Mouse (Mus musculus) heart, embryonic 10.5 days (tissue): Measurements from ENCODE around the gene Gm42688. TPM values are rescaled to one million over a fixed set of nuclear protein-coding genes. Genes with fewer than 3 reads are reported as not detected.
A peak's percentile ranks its signal among the peaks of the same experiment; 100 is the strongest.

Experiments
- DNase-seq: peaks from one replicate; pipeline ENCODE4 v3.0.0-alpha.2; 2017; ENCODE audit warnings: low spot score
- H3K27ac ChIP-seq: fragments of 300-500 bp; sonication (generic); 2 replicates; pipeline ENCODE4 v1.5.1; 2016; ENCODE audit warnings: mild to moderate bottlenecking
- H3K27me3 ChIP-seq: fragments of 300-500 bp; sonication (generic); 2 replicates; pipeline ENCODE4 v1.6.1; 2016; ENCODE audit warnings: mild to moderate bottlenecking; ENCODE audit not compliant: poor library complexity, insufficient read depth, severe bottlenecking
- H3K36me3 ChIP-seq: fragments of 300-500 bp; sonication (generic); 2 replicates; pipeline ENCODE4 v1.6.1; 2016; ENCODE audit warnings: mild to moderate bottlenecking, moderate library complexity
- H3K4me1 ChIP-seq: fragments of 300-500 bp; sonication (generic); 2 replicates; pipeline ENCODE4 v1.6.1; 2016; ENCODE audit warnings: mild to moderate bottlenecking
- H3K4me3 ChIP-seq: fragments of 300-500 bp; sonication (generic); 2 replicates; pipeline ENCODE4 v1.5.1; 2016; ENCODE audit warnings: mild to moderate bottlenecking, moderate library complexity
- H3K9me3 ChIP-seq: fragments of 300-500 bp; sonication (generic); 2 replicates; pipeline ENCODE4 v1.6.1; 2016; ENCODE audit warnings: mild to moderate bottlenecking, moderate library complexity
- WGBS: fragments of 180-500 bp; shearing (Covaris S2); methylation state at CpG from one replicate; pipeline ENCODE4 v1.1.7; 2016; 5-methylcytosine and 5-hydroxymethylcytosine counted together
- polyA plus RNA-seq: library from polyadenylated mRNA; unstranded; fragments of >200 nt; fragmentation: Nextera tagmentation; extraction: Ambion mirVana; gene quantifications from 2 replicates; pipeline ENCODE4 v1.2.1, GENCODE M21; 2016

Gene Gm42688
- polyA plus RNA-seq, 1 experiment from 2014 or later: 2.0 TPM

GRCm38 (mm10) chr6:83092416-83093127, 8.8 kb upstream of the Gm42688 start:
- H3K27me3 ChIP-seq: peaks cover 54% of the 10 kb centered on the region
- WGBS: 33% methylated on average over 6 of the region's 6 CpGs
- H3K27ac ChIP-seq: no peak overlapping the region
- H3K9me3 ChIP-seq: no peaks in the 10 kb centered on the region
- no peaks in the 10 kb centered on the region for H3K36me3 ChIP-seq
- peaks cover 12% of the 10 kb centered on the region for H3K4me1 ChIP-seq
- no peak for DNase-seq
- no peak overlapping the region for H3K4me3 ChIP-seq

DNA sequence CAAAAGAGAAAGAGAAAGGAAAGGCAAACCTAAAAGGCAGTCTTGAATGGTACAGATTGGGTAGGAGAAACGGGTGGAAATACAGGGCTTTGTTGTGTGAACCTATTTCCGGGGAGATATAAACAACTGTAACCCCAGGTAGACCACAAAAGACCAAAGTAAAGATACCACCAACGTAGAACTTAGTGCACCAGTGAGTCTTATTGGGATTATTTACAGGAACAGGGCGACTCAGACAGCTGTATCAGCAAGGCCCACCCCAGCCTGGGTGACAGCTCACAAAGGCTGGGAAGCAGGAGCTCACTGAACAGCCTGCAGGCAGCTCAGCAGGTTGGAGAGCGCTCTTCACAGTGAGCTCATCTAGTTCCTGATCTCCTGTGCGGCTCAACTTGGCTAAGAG, 5.4 kb upstream of the Gm42688 start:
- H3K4me3 ChIP-seq: no peak overlapping the region
- 43% methylated on average over 6 of the region's 6 CpGs for WGBS
- DNase-seq: no peak
- H3K4me1 ChIP-seq: peaks cover 3% of the 10 kb centered on the region; the same call in 1 of the 2 replicates
- no peak overlapping the region for H3K27ac ChIP-seq
- H3K36me3 ChIP-seq: no peaks in the 10 kb centered on the region
- peaks cover 37% of the 10 kb centered on the region; the same call in 1 of the 2 replicates for H3K27me3 ChIP-seq
- H3K9me3 ChIP-seq: no peaks in the 10 kb centered on the region

GRCm38 (mm10) chr6:83098411-83098810, 3.0 kb upstream of the Gm42688 start:
- WGBS: 79% methylated on average over 2 of the region's 2 CpGs
- DNase-seq: no peak
- H3K27ac ChIP-seq: no peak overlapping the region
- peaks cover 23% of the 10 kb centered on the region for H3K4me1 ChIP-seq
- H3K27me3 ChIP-seq: peaks cover 38% of the 10 kb centered on the region; the same call in 1 of the 2 replicates
- H3K4me3 ChIP-seq: no peak overlapping the region
- no peaks in the 10 kb centered on the region for H3K36me3 ChIP-seq
- H3K9me3 ChIP-seq: no peaks in the 10 kb centered on the region

DNA sequence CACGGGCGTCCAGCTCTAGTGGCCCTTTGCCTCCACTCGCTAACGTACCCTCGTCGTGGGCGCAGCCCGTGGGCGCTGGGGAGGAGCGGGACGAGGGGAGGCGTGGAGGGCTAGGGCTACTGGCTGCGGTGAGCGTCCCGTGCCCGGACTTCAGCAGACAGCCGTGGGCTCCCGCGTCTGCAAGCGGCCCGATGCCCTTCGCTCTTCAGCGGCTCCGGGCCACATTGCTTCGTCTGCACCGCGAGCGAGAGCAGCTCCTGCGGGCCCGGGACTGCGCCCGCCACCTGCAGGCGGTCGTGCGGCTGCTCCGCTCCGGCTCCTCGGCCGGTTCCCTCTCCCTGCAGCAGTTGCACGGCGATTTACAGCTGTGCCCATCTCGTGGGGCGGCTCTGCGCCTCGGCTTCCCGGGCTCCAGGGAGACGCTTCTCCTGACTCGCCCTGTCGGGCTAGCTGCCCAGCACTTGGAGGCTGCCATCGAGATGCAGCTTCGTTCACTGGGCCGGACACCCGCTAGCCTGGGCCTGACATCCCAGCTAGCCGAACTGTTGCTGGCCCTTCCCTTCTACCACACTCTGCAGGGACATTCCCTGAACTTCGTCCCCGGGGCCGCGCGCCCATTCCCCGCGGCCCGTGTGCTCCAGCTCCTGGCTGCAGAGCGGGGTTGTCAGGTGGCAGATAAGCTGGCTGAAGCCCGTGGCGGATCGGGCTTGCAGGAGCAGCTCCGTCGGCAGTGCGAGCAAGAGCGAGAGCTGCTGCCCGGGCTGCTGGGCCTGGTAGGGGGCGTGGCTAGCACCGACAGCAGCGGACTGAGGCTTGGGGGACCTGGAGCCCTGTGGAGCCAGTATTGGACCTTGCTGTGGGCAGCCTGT, 505 bp downstream of the Gm42688 start:
- H3K27me3 ChIP-seq: peaks cover 20% of the 10 kb centered on the region; the same call in 1 of the 2 replicates
- DNase-seq: peak; percentile 88
- no peaks in the 10 kb centered on the region for H3K9me3 ChIP-seq
- H3K36me3 ChIP-seq: 0 out of 2 replicates have a peak, but pooled peaks cover 5% of the 10 kb centered on the region
- H3K27ac ChIP-seq: peak overlapping the region; percentile 93
- peak overlapping the region; percentile 79 for H3K4me3 ChIP-seq
- H3K4me1 ChIP-seq: peaks cover 24% of the 10 kb centered on the region
- under 1% methylated on average over 74 of the region's 74 CpGs for whole genome bisulfite sequencing

GRCm38 (mm10) chr6:83103130-83103650, 1.8 kb downstream of the Gm42688 start:
- Histone ChIP-seq H3K27me3 (peaks cover 20% of the 10 kb centered on the region; the same call in 1 of the 2 replicates), H3K4me3 (peak overlapping the region; percentile 79), H3K27ac (no peak overlapping the region), H3K36me3 (peaks cover 11% of the 10 kb centered on the region; the same call in 1 of the 2 replicates), H3K4me1 (peaks cover 34% of the 10 kb centered on the region), H3K9me3 (no peaks in the 10 kb centered on the region)
- 35% methylated on average over 11 of the region's 11 CpGs for WGBS
- no peak for DNase-seq

GRCm38 (mm10) chr6:83104158-83104557, 2.7 kb downstream of the Gm42688 start:
- WGBS: 87% methylated on average over 4 of the region's 4 CpGs
- DNase-seq: no peak
- H3K4me1 ChIP-seq: peaks cover 39% of the 10 kb centered on the region
- H3K27ac ChIP-seq: no peak overlapping the region
- peaks cover 11% of the 10 kb centered on the region; the same call in 1 of the 2 replicates for H3K36me3 ChIP-seq
- H3K9me3 ChIP-seq: no peaks in the 10 kb centered on the region
- peaks cover 13% of the 10 kb centered on the region; the same call in 1 of the 2 replicates for H3K27me3 ChIP-seq
- no peak overlapping the region for H3K4me3 ChIP-seq

GRCm38 (mm10) chr6:83107566-83108400, 6.4 kb downstream of the Gm42688 start:
- peak overlapping the region; percentile 97 for H3K4me3 ChIP-seq
- peaks cover 9% of the 10 kb centered on the region; the same call in 1 of the 2 replicates for H3K27me3 ChIP-seq
- peak overlapping the region; percentile 98 for H3K27ac ChIP-seq
- H3K36me3 ChIP-seq: peaks cover 20% of the 10 kb centered on the region
- H3K4me1 ChIP-seq: peaks cover 29% of the 10 kb centered on the region
- WGBS: 32% methylated on average over 13 of the region's 13 CpGs
- DNase-seq: peak; percentile 93
- no peaks in the 10 kb centered on the region for H3K9me3 ChIP-seq

- Histone ChIP-seq H3K4me3 (peak within 1 kb of the TSS; percentile 97), H3K36me3 (peaks cover 20% of the 10 kb centered on the region), H3K9me3 (no peaks in the 10 kb centered on the region), H3K27ac (peak within 1 kb of the TSS; percentile 98), H3K4me1 (peaks cover 21% of the 10 kb centered on the region), H3K27me3 (no peaks in the 10 kb centered on the region)
- WGBS: under 1% methylated on average over 76 of the region's 76 CpGs
- peak; percentile 93 for DNase-seq
Measured at GRCm38 (mm10) chr6:83108762-83109668, 7.6 kb downstream of the Gm42688 start, which contains the start of gene Mrpl53. Gene Mrpl53, plus strand, starts transcription at chr6:83109040.

DNA sequence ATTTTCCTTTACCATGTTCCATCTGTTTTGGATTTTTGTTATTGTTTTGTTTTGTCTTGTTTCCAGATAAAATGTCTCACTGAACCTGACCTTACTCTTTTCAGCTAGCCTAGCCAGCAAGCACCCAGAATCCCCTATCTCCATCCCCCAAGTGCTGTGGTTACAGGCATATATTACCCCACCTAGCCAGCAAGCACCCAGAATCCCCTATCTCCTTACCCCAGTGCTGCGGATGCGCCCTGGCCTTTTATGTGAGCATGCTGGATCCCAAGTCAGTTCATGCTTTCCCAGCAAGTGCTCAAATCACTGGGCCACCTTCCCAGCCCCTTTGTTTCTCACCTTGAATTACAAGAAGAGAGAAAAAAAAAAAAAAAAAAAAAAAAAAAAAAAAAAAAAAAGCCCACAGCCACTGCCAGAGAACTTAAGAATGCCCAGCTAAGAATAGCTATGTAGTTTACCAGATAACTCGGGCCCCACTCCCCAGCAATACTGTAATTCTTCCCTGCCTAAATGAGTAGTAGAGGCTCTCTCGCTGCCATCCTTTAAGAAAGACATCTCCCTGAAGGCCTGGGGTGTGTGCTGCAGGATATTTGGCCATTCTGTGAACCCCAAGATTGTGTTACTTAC, 10.2 kb downstream of the Gm42688 start:
- 80% methylated on average over 4 of the region's 4 CpGs for WGBS
- no peak for DNase-seq
- no peak overlapping the region for H3K4me3 ChIP-seq
- no peaks in the 10 kb centered on the region for H3K9me3 ChIP-seq
- no peaks in the 10 kb centered on the region for H3K27me3 ChIP-seq
- peaks cover 35% of the 10 kb centered on the region for H3K4me1 ChIP-seq
- peaks cover 17% of the 10 kb centered on the region for H3K36me3 ChIP-seq
- no peak overlapping the region for H3K27ac ChIP-seq

GRCm38 (mm10) chr6:83115011-83115671, 13.7 kb downstream of the Gm42688 start, which contains the start of gene Mogs:
Gene Mogs, plus strand, starts transcription at chr6:83115496.
- Histone ChIP-seq H3K4me3 (peak within 1 kb of the TSS; percentile 92), H3K4me1 (peaks cover 38% of the 10 kb centered on the region), H3K9me3 (no peaks in the 10 kb centered on the region), H3K36me3 (peaks cover 38% of the 10 kb centered on the region), H3K27me3 (no peaks in the 10 kb centered on the region), H3K27ac (peak within 1 kb of the TSS; percentile 89)
- peak; percentile 97 for DNase-seq
- WGBS: 1% methylated on average over 57 of the region's 58 CpGs
